11 mouse cellular contexts compared by ENCODE assay signal in genomic region chr3:143622275-143622674, GRCm38 (mm10).
"Had no signal": no experiment of that assay in that cellular context is flagged by ENCODE, and none has a peak within 500 bp of the region (broad histone marks: within the 10 kb centered on the region; RNA-seq: fewer than 3 reads in every experiment).

No protein-coding gene starts in this region.

- DNase-seq: liver, postnatal 0 days; lung, adult 2 months; lung, postnatal 14 days; lung, postnatal 36 days; right cerebral cortex, postnatal 14 days; thymus, adult 2 months; thymus, postnatal 25 days; thymus, postnatal 4 days had no signal

- ATAC-seq: liver, postnatal 0 days; lung, postnatal 0 days; midbrain, embryonic 13.5 days; midbrain, embryonic 15.5 days had no signal
